Mouse (Mus musculus): Measurements from ENCODE around the gene I830077J02Rik. TPM values are rescaled to one million over a fixed set of nuclear protein-coding genes. Genes with fewer than 3 reads are reported as not detected.

The I830077J02Rik gene
- polyA plus RNA-seq, 1 experiment from 2014 or later, result 2.9 TPM

- no peak for ATAC-seq (ENCODE audit: low read depth)
- no peaks in the 10 kb centered on the region for H3K9me3 ChIP-seq (replicated peaks; ENCODE audit: control insufficient read depth, low read length)
- WGBS (ENCODE audit: insufficient replicate concordance), result 66% methylated on average over 8 of the region's 8 CpGs
- no peak overlapping the region for H3K4me3 ChIP-seq (ENCODE audit: low read depth, low read length)
- no peaks in the 10 kb centered on the region for H3K4me1 ChIP-seq (ENCODE audit: control insufficient read depth, low read depth, low read length)
- H3K4me2 ChIP-seq (ENCODE audit: low read depth, low read length), result no peak overlapping the region
- no peaks in the 10 kb centered on the region for H3K36me3 ChIP-seq (ENCODE audit: control insufficient read depth, insufficient read depth)
- H3K27me3 ChIP-seq (ENCODE audit: control insufficient read depth, insufficient read depth, low read depth, low read length), result no peaks in the 10 kb centered on the region
- no peak overlapping the region for H3K9ac ChIP-seq (ENCODE audit: low read depth, low read length)
- no peak overlapping the region for H3K27ac ChIP-seq (ENCODE audit: low read length)
These were observed 53.7 kb downstream of the I830077J02Rik start for GRCm38 (mm10) chr3:105878751-105879150.

GRCm38 (mm10) chr3:105877919-105878318 lies 54.5 kb downstream of the I830077J02Rik start:
- no peaks in the 10 kb centered on the region for H3K9me3 ChIP-seq (replicated peaks; ENCODE audit: control insufficient read depth, low read length)
- H3K27ac ChIP-seq (ENCODE audit: low read length), result no peak overlapping the region
- WGBS (ENCODE audit: insufficient replicate concordance), result 28% methylated on average over 2 of the region's 2 CpGs

GRCm38 (mm10) chr3:105877252-105877803 lies 55.1 kb downstream of the I830077J02Rik start:
- no peak overlapping the region for H3K9ac ChIP-seq (ENCODE audit: low read depth, low read length)
- 60% methylated on average over 6 of the region's 6 CpGs for WGBS (ENCODE audit: insufficient replicate concordance)
- H3K9me3 ChIP-seq (replicated peaks; ENCODE audit: control insufficient read depth, low read length), result no peaks in the 10 kb centered on the region
- H3K27me3 ChIP-seq (ENCODE audit: control insufficient read depth, insufficient read depth, low read depth, low read length), result no peaks in the 10 kb centered on the region
- no peaks in the 10 kb centered on the region for H3K4me1 ChIP-seq (ENCODE audit: control insufficient read depth, low read depth, low read length)
- no peak for ATAC-seq (ENCODE audit: low read depth)
- no peak overlapping the region for H3K4me3 ChIP-seq (ENCODE audit: low read depth, low read length)
- no peak overlapping the region for H3K4me2 ChIP-seq (ENCODE audit: low read depth, low read length)
- H3K36me3 ChIP-seq (ENCODE audit: control insufficient read depth, insufficient read depth), result no peaks in the 10 kb centered on the region
- H3K27ac ChIP-seq (ENCODE audit: low read length), result no peak overlapping the region

More at GRCm38 (mm10) chr3:105877919-105878318, 54.5 kb downstream of the I830077J02Rik start:
- Histone ChIP-seq H3K4me1 (ENCODE audit: control insufficient read depth, low read depth, low read length) (no peaks in the 10 kb centered on the region), H3K9ac (ENCODE audit: low read depth, low read length) (no peak overlapping the region), H3K4me2 (ENCODE audit: low read depth, low read length) (no peak overlapping the region), H3K27me3 (ENCODE audit: control insufficient read depth, insufficient read depth, low read depth, low read length) (no peaks in the 10 kb centered on the region), H3K36me3 (ENCODE audit: control insufficient read depth, insufficient read depth) (no peaks in the 10 kb centered on the region), H3K4me3 (ENCODE audit: low read depth, low read length) (no peak overlapping the region)
- no peak; the same call in 1 of the 2 replicates for ATAC-seq (ENCODE audit: low read depth)

GRCm38 (mm10) chr3:105876022-105876421 lies 56.4 kb downstream of the I830077J02Rik start:
- Histone ChIP-seq H3K27me3 (ENCODE audit: control insufficient read depth, insufficient read depth, low read depth, low read length) (no peaks in the 10 kb centered on the region), H3K4me1 (ENCODE audit: control insufficient read depth, low read depth, low read length) (no peaks in the 10 kb centered on the region), H3K4me3 (ENCODE audit: low read depth, low read length) (no peak overlapping the region), H3K9ac (ENCODE audit: low read depth, low read length) (no peak overlapping the region), H3K36me3 (ENCODE audit: control insufficient read depth, insufficient read depth) (no peaks in the 10 kb centered on the region), H3K27ac (ENCODE audit: low read length) (no peak overlapping the region), H3K4me2 (ENCODE audit: low read depth, low read length) (no peak overlapping the region), H3K9me3 (replicated peaks; ENCODE audit: control insufficient read depth, low read length) (no peaks in the 10 kb centered on the region)
- 55% methylated on average over 5 of the region's 5 CpGs for WGBS (ENCODE audit: insufficient replicate concordance)
- ATAC-seq (ENCODE audit: low read depth), result peak; percentile 60

Other genes with a start within 250 kb of the I830077J02Rik start
- 13.3 and 16.1 TPM in 2 replicates for gene Ddx20, start 245.1 kb downstream of the I830077J02Rik start, polyA plus RNA-seq (2015; fragmentation: Nextera tagmentation; extraction: Ambion mirVana)
- gene Inka2, start 228.1 kb downstream of the I830077J02Rik start, polyA plus RNA-seq (2015; fragmentation: Nextera tagmentation; extraction: Ambion mirVana), result 0.11 and 0.28 TPM in 2 replicates
- gene Rap1a, start 131.3 kb downstream of the I830077J02Rik start, polyA plus RNA-seq (2015; fragmentation: Nextera tagmentation; extraction: Ambion mirVana), result 98.9 and 102 TPM in 2 replicates
- 0.48 and 0.77 TPM in 2 replicates for gene Adora3, start 61.8 kb downstream of the I830077J02Rik start, polyA plus RNA-seq (2015; fragmentation: Nextera tagmentation; extraction: Ambion mirVana)
- gene Tmigd3, start 61.8 kb downstream of the I830077J02Rik start, polyA plus RNA-seq (2015; fragmentation: Nextera tagmentation; extraction: Ambion mirVana), result not detected in 2 replicates
- gene Wdr77, start 26.7 kb upstream of the I830077J02Rik start, polyA plus RNA-seq (2015; fragmentation: Nextera tagmentation; extraction: Ambion mirVana), result 35.1 and 35.9 TPM in 2 replicates
- 287 and 311 TPM in 2 replicates for gene Atp5f1, start 27.4 kb upstream of the I830077J02Rik start, polyA plus RNA-seq (2015; fragmentation: Nextera tagmentation; extraction: Ambion mirVana)
- 0.48 and 0.79 TPM in 2 replicates for gene Ovgp1, start 41.0 kb upstream of the I830077J02Rik start, polyA plus RNA-seq (2015; fragmentation: Nextera tagmentation; extraction: Ambion mirVana)
- not detected in 2 replicates for gene Pifo, start 82.0 kb upstream of the I830077J02Rik start, polyA plus RNA-seq (2015; fragmentation: Nextera tagmentation; extraction: Ambion mirVana)
- gene Chil5, start 100.2 kb upstream of the I830077J02Rik start, polyA plus RNA-seq (2015; fragmentation: Nextera tagmentation; extraction: Ambion mirVana), result 0.21 TPM in 1 of 2 replicates, not detected in the other
- gene Chia1, start 180.6 kb upstream of the I830077J02Rik start, polyA plus RNA-seq (2015; fragmentation: Nextera tagmentation; extraction: Ambion mirVana), result not detected in 2 replicates
- gene Chil3, start 234.9 kb upstream of the I830077J02Rik start, polyA plus RNA-seq (2015; fragmentation: Nextera tagmentation; extraction: Ambion mirVana), result 26.9 and 37.6 TPM in 2 replicates

Data from liver, embryonic 16.5 days (tissue).